Mouse (Mus musculus) NIH3T3 (cell line): ENCODE data around the gene C1qtnf7.

Experiments used
- DNase-seq: peaks from one replicate; pipeline ENCODE4 v3.0.0-alpha.2; 2012; ENCODE audit warnings: low read depth

C1qtnf7 gene

DNA sequence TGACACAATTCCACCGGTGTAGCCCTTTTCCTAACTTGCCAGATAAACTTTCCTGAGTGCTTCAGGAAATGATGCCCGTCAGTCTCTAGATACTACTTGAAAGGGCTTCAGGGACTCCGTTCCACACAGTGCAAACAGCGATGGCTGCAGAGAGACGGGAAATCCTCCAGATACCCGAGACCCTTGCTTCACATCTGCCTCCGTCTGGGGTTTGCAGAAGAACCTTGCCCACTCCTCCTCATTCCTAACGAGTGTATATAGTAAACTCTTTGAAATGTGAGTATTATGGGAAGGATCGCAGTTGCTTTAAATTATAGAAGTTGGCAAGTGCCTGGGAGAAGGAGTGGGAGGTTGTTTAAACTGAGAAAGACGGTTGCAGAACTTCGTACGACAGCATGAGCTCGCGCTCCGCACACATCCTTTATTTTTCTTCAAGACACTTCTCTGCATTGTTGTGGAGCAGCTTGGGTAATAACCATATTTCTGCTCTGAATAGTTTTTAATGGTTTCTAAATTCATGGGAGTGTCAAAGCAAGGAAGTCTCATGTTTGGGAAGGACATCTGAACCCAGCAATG, at the start of gene C1qtnf7:
Gene C1qtnf7 (plus strand): TSS at position 138 of the 576 bp plus-strand sequence.
- DNase-seq: no peak

DNA sequence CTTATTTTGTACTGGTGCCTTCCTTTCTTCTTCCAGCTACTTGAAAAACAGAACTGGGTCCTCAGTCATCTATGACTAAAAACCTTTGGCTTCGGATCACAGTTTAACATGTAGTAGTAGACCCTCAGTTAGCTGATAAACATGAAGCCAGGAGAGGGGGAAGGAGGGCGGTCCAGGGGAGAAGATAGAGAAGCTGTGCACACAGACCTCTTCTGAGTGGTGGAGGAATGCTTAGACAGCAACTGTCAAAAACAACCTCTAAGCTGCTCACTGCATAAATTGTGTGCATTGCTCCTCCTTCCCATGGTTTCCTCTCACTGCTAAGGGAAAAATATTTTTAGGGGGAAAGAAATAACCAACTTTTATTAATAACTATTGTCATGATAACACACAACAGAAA, 48.6 kb upstream of the C1qtnf7 start:
- no peak for DNase-seq

DNA sequence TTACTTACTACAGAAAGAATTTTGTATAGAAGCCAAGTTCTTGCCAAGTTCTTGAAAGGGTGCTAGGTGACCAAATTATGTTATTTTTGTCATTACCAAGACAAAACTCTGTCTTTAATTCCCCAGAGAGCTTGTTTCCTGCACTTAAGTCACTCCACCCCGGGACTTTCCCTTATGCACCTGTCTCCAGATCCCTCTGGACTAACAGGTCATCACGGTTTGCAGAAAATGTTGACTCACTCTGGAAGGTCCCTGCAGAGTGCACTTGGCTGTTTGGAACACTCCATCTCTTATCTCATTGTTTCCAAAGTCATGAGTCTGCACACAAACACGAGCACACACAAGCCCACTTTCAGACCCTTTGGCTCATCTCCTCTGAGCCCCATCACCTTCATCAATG, 48.1 kb upstream of the C1qtnf7 start:
- DNase-seq: no peak

DNA sequence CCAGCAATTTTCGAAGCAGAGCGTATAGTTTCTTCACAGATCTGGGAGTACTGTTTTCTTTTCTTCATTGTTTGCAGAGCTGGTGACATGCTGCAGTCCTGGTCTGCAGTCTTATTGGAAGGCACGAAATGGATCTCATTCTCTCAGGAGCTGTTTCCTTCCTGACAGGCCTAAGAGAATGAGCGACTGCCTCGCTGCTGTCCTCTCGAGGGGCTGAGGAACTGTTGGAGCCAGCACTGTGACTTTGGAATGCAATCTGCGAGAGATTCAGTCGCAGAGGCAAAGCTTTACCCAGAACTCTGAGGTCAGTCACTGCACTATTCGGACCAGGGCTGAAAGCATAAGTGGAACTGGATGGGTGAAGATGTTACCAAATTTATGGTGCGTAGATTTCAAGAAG, 46.4 kb upstream of the C1qtnf7 start:
- no peak for DNase-seq

DNA sequence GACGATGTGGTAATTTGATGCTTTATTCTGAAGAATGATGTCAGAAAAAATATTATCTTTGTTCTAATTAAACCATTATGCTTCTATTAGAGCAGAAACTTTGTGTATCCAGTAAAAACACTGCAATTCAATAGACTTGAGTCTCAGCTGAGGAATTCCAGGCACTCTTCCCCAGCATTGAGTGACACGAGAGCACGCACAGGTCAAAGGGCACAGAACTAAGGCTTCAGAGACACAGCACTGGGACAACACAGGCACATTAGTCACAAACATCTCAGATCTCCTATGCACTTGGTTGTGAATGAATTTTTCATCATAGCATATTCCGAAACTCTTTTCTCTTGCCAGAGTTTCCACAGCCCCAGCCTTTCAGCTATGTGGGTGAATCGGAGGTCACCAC, 37.4 kb upstream of the C1qtnf7 start:
- DNase-seq: no peak

DNA sequence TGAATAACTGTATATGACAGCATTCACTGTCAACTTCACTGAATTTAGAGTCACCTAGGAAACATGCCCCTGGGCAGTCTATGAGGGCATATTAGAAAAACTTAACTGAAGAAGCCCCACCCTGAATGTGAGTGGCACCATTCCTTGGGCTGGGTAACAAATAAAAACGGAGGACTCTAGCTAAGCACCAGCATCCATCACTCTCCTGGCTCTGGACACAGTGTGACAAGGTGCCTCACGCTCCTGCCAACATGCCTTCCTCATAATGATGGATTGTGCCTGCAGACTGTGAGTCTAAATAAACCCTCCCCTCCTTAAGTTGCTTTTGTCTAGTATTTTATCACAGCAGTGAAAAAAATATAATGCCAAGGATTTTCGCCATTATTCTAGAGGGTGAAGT, 35.3 kb upstream of the C1qtnf7 start:
- DNase-seq: no peak

DNA sequence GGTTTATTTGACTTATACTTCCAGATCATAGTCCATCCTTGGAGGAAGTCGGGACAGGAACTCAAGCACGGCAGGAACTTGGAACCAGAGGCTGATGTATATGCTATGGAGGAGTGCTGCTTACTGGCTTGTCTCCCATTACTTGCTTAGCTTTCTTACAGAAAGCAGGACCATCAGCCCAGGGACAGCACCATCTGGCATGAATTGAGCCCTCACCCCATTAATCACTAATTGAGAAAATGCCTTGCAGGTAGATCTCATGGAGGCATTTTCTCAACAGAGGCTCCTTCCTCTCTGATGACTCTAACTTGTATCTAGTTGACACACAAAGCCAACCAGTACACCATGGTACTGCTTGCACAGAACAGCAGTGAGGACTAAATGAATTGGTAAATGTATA, 34.6 kb upstream of the C1qtnf7 start:
- no peak for DNase-seq

DNA sequence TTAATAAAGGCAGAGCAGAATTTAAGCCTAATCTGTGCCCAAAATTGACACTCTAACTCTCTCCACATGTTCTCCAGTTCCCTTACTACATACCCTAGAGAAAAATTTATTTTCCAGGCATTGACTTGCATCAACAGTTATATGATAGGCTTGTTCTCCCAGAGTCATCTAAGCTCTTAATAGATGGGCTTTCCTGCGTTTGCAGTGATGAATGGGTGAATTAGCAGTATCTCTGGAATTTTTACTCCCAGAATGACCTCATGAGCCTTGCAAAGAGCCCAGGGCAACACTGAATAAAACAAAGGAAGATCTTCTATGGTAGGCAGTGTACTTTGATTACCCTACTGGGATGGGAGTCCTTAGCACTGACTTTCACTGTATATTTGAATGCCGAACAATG, 33.5 kb upstream of the C1qtnf7 start:
- no peak for DNase-seq

DNA sequence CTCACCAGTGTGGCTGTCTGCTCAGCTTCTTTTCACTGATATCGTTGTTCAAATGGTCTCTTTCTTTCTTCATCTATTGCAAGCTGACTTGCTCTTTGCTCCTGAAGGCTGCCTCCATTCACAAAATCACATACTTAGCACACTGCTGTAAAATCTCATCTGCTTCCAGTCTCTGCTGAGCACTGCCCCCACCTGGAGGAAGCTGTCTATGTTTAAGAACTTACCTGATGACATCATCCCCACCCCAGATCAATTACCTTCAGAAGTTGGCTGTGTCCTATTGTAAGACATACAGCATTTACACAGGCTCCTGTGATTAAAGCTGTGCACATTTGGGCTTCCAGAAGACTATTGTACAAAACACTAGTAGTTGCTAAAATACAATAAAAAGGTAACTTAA, 13.5 kb upstream of the C1qtnf7 start:
- no peak for DNase-seq

DNA sequence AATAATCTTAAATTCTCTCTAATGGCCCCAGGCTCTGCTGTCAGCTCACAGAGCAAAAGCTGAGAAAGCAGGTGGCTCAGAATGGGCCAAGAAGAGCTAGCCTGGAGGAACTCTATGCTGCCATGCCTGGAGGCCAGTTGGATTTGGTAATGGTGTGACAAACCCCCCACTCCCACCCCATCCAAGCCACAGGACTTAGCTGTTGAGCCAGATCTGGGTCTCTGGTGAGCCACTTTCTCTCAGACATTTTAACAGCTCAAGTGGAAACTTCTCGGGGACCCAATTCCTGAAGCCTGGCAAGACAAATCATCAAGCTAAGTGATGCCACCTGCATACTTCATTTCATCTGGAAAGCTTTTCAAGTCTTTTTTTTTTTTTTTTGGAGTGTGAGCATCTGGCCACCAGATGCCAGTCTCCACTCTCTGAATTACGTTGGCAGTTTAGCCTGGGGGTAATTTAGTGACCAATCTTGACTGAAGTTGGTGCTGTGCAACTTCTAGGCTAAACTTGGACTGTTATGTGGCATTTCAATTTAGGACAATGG, 11.0 kb upstream of the C1qtnf7 start:
- no peak for DNase-seq

DNA sequence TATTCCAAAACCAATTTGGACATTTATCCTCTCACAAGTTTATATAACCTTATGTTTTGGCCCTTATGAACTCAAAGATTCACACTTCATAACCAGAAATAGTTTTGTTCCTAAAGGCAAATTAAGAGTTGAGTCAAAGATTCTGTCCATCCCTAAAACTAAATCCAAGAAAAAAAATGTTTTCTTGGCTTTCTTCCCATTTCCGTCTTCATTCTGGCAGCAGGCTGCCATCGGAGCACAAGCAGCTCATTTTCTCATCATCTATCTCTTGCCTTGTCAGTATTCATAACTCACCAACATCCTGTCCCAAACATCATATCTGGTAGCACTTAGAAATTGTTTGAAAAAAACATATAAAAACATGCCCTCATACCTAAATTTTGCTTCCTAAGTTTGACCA, 6.9 kb upstream of the C1qtnf7 start:
- DNase-seq: no peak

DNA sequence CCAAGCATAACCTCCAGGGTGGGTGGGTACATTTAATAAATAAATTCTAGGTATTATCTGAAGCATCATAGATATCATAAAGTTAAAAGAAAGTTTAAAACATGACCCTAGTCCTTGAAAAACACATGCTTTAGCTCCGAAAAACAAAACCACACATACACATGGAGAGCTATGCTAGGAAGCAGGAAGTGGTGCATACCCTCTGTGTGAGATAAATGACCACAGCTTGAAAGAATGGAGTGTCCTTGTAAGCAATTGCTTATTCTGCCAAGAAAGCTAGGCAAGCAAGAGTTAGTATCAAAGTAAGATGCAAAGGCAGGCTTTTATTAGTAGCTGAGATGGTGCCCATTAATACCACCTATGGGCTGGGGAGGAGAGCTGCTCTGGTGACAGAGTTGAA, 6.4 kb upstream of the C1qtnf7 start:
- no peak for DNase-seq

DNA sequence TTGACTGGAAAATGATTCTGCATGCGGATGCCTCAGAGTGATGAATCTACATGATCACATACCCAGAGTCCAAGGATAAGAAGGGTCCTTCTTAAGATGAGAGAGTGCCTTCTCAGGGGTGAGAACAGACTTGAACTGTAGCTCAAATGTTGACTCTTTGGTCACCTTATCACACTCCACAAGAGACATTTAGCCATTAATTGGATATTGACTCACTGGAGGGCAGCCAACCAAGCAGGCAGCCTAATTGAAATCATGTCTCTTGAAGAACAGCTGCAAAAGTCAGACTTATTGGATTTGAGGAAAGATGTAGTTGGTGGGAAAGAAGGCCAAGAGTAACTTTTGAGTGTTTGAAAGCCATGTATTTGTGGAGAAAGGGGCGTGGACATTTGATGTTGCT, 4.2 kb upstream of the C1qtnf7 start:
- no peak for DNase-seq

DNA sequence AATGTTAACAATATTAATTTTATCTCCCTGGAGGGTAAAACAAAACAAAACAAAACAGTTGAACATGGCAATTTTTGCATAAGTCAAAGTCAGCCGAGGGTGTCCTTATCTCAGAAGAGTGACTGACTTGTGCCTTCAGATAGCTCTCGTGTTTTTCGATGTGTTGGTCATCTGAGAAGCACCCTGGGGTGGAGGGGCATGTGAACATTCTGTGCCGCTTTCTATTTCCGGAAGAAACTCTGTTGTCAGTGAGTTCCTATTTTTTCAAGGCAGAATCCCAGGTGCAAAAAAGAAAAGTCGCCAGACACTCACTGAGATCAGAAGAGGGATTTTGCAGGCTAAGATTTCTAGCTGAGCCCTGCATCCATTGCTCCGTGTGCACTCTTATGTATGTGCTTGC, 1.2 kb downstream of the C1qtnf7 start:
- no peak for DNase-seq

DNA sequence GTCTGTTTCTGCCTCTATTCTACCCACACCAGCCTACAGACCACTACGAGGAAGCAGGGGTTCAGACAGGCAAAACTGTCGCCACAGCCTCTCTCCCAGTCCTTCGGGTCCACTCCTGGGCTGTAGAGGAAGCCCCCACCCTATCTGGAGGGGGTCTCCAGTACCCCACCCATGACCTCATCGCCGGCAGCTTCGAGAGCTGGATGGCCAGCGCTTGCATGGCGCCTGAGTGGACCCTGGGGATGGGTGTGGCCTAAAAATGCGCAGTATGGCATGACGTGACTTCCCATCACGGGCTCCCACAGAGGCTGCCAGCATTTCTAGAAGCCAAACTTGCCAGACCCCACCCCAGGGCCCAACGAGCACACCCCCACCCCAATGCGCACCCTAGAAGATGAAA, 2.0 kb downstream of the C1qtnf7 start:
- no peak for DNase-seq

DNA sequence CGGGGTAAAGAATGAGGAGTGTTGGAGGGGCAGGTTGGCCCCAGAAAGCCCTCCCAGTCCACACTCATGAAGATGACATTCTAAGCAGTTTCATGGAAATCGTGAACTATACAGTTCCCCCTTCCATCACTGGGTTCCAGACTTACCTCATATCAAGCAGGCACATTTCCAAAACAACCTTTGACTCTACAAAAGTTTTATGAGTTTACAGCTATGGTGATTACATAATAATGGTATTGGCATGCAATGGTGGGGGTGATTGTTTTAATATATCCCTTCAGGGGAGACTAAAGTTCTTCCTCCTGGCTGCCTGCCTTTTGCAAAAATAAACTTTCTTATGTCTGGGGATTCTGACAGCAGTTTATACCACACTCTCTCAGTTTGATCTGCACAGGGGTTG, 4.6 kb downstream of the C1qtnf7 start:
- no peak for DNase-seq

DNA sequence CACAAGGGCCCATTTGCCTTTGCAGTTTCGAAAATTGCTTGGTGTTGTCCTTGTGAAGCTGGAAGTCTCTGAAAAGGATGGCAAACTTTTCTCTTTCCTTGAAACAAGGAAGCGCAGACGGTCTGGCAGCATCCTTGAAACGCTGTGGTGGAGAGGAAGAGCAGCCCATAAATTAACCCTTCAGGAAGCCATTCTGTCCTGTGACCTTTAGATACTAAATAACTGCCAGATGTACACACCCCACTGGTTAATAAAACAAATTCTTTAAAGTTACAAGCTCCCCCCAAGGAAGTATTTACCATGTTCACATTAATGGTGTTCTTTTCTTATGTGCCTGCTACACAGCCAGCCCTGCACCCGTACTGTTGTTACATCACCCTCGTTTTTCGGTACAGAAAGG, 6.0 kb downstream of the C1qtnf7 start:
- DNase-seq: no peak

DNA sequence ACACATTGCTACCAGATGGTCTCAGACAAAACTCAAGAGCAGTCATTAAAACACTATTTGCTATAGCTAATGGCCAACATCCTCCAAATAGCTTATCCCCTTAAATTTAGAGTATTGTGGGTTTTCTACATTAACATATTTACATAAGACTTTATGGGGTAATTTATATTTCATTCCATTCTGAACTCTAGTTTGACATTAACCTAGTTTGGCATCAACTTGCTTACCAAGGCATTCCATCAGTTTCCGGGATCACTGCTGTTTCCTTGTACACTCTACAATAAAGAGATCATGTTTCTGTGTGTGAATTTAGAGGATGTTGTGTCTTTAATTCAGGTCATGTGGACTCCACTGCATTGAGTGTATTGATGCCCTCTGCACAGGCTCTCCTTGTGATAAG, 7.5 kb downstream of the C1qtnf7 start:
- no peak for DNase-seq

DNA sequence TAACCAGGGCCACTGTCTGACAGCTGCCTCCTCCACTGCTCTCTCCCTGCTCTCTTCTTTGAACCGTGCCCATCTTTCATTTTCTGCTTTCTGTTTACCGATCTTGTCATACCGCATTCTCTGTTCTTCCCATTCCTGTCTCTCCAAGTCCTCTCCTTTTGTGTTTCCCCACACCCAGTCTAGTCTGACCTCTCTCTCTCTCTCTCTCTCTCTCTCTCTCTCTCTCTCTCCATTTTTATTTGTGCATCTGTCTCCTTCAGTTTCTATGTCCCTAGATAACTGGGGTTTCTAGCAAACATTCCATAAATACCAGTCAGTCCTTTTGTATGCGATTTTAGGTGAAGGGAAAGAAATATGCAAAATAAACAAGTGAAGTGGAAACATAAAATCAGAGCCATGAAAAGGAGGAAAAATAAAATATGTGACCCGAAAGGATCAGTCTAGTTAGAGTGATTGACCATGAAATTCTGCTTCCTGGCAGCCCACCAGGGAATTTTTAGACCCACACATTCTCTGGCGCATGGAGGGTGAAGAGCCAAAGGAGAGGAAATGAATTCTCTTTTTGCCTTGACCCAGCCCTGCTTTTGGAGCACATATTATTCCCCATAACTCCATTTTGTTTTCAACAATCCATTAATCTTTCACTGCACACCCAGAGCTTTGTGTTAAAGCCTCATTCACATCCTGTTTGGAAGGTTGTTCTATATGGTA, 11.7 kb downstream of the C1qtnf7 start:
- DNase-seq: no peak

DNA sequence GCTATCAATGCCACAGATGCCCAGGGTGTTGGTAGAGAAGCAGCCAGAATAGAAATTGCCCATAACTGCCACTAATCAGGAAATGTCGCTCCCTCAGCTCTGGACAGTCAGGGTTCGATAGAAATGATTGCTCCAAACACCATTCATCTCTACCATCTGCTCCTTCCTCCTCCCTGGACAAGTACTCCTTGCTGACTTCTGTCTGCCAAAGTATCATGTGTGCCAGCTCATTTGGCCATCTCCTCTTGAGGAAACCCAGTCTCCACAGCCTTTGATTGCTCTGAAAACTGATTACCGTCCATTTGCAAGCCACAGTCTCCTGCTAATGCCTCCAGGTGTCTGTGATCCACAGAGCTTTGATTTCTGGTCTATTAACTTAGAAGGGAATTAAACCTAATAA, 14.8 kb downstream of the C1qtnf7 start:
- DNase-seq: no peak

DNA sequence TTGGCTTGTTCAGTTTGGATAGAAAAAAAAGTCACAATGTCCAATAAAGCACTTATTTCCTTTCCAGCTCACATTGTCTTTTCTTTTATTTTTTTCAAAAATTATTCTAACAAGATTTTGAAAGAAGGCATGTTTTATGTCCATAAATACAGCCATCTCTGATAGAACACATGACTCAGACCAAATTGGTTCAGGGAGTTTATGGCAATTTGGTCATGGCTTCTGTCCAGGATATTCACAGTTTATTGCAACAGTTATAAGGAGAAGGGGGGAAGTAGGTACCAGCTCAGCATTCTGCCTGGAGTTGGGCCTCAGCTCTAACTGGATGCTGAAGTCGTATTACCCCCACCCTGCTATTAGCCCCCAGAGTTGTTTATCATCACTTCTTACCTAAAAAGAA, 15.5 kb downstream of the C1qtnf7 start:
- DNase-seq: peak; percentile 20

DNA sequence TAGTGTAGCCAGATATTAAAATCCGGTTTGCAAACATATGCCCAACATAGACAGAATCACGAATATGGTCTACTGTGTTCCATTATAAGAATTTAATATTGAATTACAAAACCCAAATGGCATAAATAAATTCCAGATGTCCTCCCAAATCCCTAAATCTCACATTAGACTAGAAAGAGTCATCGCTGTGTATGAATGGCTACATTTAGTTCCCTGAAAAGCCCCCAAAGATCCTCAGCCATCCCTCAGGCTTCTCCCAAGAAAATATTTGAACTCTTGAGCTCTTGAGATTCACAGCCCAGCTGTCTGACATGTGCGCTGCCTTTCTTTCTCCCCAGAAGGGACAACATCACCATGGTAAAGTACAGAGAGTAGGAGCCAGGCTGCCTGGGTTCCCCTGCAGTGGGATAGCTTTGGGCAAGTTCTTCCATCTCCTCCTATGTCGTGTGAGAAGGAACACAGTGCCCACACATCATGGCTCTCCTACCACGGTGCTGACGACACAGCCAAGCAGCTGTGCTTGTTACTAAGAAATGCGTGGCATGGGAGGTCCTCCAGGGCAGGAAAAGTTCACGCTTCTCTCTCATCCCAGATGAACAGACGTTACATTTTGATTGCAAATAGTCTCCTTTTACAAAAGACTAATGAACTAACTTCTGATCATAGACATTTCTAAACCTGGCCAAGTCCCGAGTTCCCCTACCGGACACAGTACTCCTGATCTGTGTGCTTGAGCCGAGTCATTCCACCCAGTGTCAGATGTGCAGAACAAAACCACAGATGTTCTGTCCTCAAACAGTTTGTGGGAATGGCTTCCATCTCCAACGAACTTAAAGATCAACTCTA, 23.2 kb downstream of the C1qtnf7 start:
- no peak for DNase-seq

DNA sequence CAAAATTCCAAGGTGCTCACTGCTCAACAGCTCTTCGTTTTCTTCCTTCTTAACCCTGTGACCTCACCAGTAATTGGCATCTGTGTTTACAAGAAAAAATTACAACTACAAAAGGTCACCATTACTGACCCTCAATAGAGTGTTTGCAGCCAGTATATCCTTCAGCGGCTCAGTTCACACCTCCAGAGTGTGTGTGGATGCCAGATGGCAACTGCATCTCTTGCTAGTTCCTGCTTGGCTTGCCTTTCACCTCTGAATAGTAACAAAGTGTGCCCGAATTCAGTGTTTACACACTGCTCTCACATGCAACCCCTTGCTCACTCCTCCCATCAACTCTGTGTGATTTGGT, 23.8 kb downstream of the C1qtnf7 start:
- no peak for DNase-seq
